Mouse (Mus musculus): ENCODE measurements around the gene Ubxn4. TPM values are rescaled to one million over a fixed set of nuclear protein-coding genes. Genes with fewer than 3 reads are reported as not detected.
"Not testable (repeated sequence)": the region's sequence is repeated elsewhere in the genome, so short reads cannot be mapped to it uniquely, and the experiment has no call there.

Gene Ubxn4
- polyA plus RNA-seq (2015; fragmentation: Nextera tagmentation; extraction: Ambion mirVana), result 73.6 and 81.0 TPM in 2 replicates

DNA sequence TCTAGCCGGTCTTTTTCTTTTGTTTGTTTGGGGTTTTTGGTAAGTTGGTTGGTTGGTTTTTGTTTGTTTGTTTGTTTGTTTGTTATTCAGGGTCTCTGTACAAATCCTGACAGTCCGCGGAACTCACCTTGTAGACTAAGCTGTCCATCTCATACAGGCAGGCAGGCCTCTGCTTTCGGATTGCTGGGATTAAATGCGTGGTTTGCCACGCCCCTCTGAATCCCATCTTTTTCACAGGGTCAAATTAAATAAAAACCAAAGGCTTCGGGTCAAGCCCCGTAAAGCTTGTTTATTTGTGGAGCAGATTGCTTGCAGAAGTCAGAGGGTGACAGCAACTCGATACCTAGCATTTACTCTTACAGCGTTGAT is at the start of gene Ubxn4:
TSS of gene Ubxn4 (plus strand) at position 338 of the 369 bp plus-strand sequence.
- H3K9ac ChIP-seq, result peak within 1 kb of the TSS; percentile 82
- peak within 1 kb of the TSS; percentile 95 for H3K4me2 ChIP-seq
- peak; percentile 59 for ATAC-seq
- H3K27ac ChIP-seq, result peak within 1 kb of the TSS; percentile 88
- peaks cover 16% of the 10 kb centered on the region for H3K4me1 ChIP-seq
- 7% methylated on average over 10 of the region's 10 CpGs for WGBS
- peaks cover 8% of the 10 kb centered on the region; the same call in 1 of the 2 replicates for H3K36me3 ChIP-seq (ENCODE audit: poor library complexity, severe bottlenecking)
- no peaks in the 10 kb centered on the region for H3K27me3 ChIP-seq
- H3K9me3 ChIP-seq (replicated peaks), result no peaks in the 10 kb centered on the region
- peak within 1 kb of the TSS; percentile 81 for H3K4me3 ChIP-seq

DNA sequence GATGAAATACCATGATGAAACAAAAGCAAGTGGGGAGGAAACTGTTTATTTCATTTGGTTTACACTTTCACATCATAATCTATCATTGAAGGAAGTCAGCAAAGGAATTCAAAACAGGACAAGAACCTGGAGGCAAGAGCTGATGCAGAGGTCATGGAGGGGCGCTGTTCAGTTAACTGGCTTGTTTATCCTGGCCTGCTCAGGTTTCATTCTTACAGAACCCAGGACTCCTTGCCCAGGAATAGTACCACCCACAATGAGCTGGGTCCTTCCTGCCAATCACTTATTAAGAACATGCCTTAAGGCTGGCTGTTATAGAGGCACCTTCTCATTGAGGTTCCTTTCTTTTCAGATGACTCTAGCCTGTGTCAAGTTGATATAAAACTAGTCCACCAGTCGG is 49.8 kb upstream of the Ubxn4 start:
- Histone ChIP-seq H3K27ac (no peak overlapping the region), H3K9ac (no peak overlapping the region), H3K36me3 (ENCODE audit: poor library complexity, severe bottlenecking) (peaks cover 49% of the 10 kb centered on the region), H3K4me2 (no peak overlapping the region), H3K9me3 (replicated peaks) (no peaks in the 10 kb centered on the region), H3K4me1 (no peaks in the 10 kb centered on the region), H3K4me3 (no peak overlapping the region), H3K27me3 (no peaks in the 10 kb centered on the region)
- no peak for ATAC-seq
- WGBS, result 84% methylated on average over 2 of the region's 2 CpGs

DNA sequence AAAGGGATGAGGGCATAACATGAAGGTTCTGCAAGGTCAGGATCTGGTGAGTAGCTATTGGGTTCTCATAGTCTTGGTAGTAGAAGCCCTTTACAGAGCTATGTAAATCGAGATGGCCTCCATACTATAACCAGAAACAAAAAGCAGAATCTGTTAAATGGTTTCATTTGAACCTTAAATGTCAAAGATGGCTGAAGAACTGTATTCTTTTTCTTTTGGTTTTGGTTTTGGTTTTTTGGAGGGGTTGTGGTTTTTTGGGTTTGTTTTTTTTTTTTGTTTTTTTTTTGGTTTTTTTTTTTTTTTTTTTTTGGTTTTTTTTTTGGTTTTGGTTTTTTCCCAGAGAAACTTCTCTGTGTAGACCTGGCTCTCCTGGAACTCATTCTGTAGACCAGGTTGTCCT is 46.4 kb upstream of the Ubxn4 start:
- Histone ChIP-seq H3K27ac (no peak overlapping the region), H3K4me3 (no peak overlapping the region), H3K9ac (no peak overlapping the region), H3K9me3 (replicated peaks) (no peaks in the 10 kb centered on the region), H3K36me3 (ENCODE audit: poor library complexity, severe bottlenecking) (peaks cover 47% of the 10 kb centered on the region), H3K4me2 (no peak overlapping the region), H3K4me1 (no peaks in the 10 kb centered on the region), H3K27me3 (no peaks in the 10 kb centered on the region)
- no peak for ATAC-seq
- 93% methylated on average over 1 of the region's 1 CpGs for WGBS

DNA sequence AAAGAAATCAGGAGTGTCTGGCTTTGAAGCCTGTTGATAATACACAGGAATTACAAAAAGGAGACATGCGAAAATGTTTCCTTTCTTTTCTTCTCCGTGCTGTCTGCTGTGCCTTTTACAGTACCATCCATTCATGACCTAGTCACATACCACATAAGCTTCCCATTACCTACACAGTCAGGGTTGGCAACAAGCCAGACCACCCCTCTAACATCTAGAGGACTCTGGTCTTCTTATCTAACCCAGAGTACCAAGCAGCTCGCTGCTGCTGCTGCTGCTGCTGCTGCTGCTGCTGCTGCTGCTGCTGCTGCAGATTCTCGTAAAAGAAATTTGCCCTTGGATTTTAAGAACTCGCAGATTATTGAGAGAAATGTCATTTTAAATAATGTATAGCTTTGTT is 30.5 kb upstream of the Ubxn4 start:
- no peak overlapping the region for H3K4me2 ChIP-seq
- WGBS, result 79% methylated on average over 5 of the region's 5 CpGs
- H3K4me3 ChIP-seq, result no peak overlapping the region
- peaks cover 41% of the 10 kb centered on the region for H3K36me3 ChIP-seq (ENCODE audit: poor library complexity, severe bottlenecking)
- H3K27me3 ChIP-seq, result no peaks in the 10 kb centered on the region
- ATAC-seq, result no peak
- H3K9me3 ChIP-seq (replicated peaks), result no peaks in the 10 kb centered on the region
- H3K27ac ChIP-seq, result no peak overlapping the region
- no peaks in the 10 kb centered on the region for H3K4me1 ChIP-seq
- no peak overlapping the region for H3K9ac ChIP-seq

DNA sequence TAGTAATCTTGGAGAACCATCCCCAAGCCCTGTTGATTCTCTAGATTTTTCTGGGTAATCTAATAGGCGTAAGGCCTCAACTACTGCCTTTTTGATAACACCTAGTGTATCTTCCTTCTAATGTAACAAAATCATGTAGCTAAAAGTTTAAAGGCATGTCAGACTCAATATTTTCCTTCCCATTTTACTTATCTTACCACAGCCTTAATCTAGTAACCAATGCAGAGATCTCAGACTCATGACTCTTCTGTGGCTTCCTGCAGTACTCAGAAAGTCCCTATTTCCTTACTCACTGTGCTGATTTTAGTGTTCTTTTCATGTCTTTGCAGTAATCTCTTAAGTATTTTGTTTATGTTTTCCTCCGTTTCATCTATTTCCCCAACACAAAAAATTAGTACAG is 21.9 kb upstream of the Ubxn4 start:
- no peak overlapping the region for H3K4me2 ChIP-seq
- WGBS, result 89% methylated on average over 2 of the region's 2 CpGs
- H3K9ac ChIP-seq, result no peak overlapping the region
- no peak overlapping the region for H3K4me3 ChIP-seq
- no peaks in the 10 kb centered on the region for H3K27me3 ChIP-seq
- H3K4me1 ChIP-seq, result no peaks in the 10 kb centered on the region
- peaks cover 49% of the 10 kb centered on the region for H3K36me3 ChIP-seq (ENCODE audit: poor library complexity, severe bottlenecking)
- H3K9me3 ChIP-seq (replicated peaks), result no peaks in the 10 kb centered on the region
- no peak overlapping the region for H3K27ac ChIP-seq
- ATAC-seq, result no peak

DNA sequence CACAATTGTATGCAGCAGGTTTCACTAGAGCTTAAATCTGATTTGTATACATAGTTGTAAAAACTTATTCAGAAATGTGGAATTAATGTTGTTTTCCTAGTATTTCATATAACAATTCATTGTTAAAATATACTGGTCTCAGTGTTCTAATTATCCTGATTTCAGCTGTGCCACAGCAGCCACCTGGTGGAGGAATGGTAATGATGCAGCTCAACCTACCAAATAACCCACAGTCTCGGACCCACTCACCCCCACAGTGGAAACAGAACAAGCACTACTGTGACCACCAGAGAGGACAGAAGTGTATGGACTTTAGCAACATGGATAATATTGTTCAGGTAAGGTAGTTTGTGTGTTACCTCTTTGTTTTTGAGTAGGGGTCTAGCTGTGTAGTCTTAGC is 20.5 kb upstream of the Ubxn4 start:
- no peak for ATAC-seq
- 73% methylated on average over 1 of the region's 1 CpGs for WGBS
- H3K36me3 ChIP-seq (ENCODE audit: poor library complexity, severe bottlenecking), result peaks cover 50% of the 10 kb centered on the region

DNA sequence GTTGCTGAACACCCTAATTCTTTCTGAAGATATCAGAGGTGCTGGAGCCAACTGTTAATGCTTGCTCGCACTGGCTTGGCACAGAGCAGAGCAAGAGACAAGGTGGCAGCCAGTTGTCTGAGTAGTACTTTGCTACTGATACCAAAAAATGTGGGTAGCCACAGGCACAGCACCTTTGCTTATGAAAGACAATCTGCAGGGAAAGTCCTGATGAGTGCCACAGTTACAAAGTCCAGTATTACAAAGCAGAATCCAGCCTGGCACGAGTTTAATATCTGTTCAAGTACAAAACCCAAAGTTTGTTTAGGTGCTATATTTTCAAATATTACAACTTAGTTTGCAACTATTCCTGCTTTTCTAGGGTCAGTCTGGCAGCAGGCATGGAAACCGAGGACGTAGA is 8.6 kb upstream of the Ubxn4 start:
- Histone ChIP-seq H3K9me3 (replicated peaks) (no peaks in the 10 kb centered on the region), H3K4me3 (no peak overlapping the region), H3K4me2 (no peak overlapping the region), H3K36me3 (ENCODE audit: poor library complexity, severe bottlenecking) (peaks cover 71% of the 10 kb centered on the region), H3K4me1 (no peaks in the 10 kb centered on the region), H3K9ac (no peak overlapping the region), H3K27me3 (no peaks in the 10 kb centered on the region), H3K27ac (no peak overlapping the region)
- no peak for ATAC-seq
- 99% methylated on average over 4 of the region's 4 CpGs for WGBS

More for the DNA sequence above, 20.5 kb upstream of the Ubxn4 start:
- Histone ChIP-seq H3K27ac (no peak overlapping the region), H3K4me3 (no peak overlapping the region), H3K4me2 (no peak overlapping the region), H3K9me3 (replicated peaks) (no peaks in the 10 kb centered on the region), H3K9ac (no peak overlapping the region), H3K27me3 (no peaks in the 10 kb centered on the region), H3K4me1 (no peaks in the 10 kb centered on the region)

DNA sequence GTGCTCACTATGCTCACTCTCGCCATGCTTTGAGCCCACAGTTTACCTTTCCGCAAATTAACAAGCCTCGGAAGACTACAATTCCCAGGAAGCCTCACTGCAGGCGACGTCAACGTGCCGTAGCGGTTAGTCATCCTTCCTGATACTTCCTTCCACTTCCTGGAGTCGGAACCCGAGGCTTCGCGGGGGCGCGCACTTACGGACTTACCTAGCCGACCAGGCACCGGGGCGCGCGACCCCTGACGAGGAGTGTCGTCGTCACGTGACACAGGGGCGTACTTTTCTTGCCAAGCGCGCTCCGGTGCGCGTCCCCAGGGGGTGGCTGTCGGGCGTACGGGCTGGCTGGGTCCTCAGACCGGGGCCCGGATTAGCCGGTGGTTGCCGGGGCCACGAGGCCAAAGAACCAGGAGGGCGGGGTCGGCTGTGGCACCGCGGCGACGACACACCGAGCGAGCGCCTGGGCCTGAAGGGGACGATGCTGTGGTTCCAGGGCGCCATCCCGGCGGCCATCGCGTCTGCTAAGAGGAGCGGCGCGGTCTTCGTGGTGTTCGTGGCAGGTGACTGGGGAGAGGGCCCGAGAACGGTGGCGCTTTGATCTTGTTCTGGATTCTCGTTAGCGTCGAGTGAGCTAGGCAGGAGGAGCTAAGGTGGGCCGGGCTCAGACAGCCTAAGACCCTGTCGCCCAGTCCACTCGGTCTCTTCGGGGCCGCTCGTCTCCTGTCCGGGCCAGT is 397 bp downstream of the Ubxn4 start:
- no peaks in the 10 kb centered on the region for H3K27me3 ChIP-seq
- H3K27ac ChIP-seq, result peak overlapping the region; percentile 88
- H3K4me2 ChIP-seq, result peak overlapping the region; percentile 95
- H3K4me1 ChIP-seq, result peaks cover 16% of the 10 kb centered on the region
- no peaks in the 10 kb centered on the region for H3K9me3 ChIP-seq (replicated peaks)
- H3K9ac ChIP-seq, result peak overlapping the region; percentile 82
- under 1% methylated on average over 71 of the region's 71 CpGs for WGBS
- H3K4me3 ChIP-seq, result peak overlapping the region; percentile 81
- H3K36me3 ChIP-seq (ENCODE audit: poor library complexity, severe bottlenecking), result peaks cover 5% of the 10 kb centered on the region; the same call in 1 of the 2 replicates
- peak; percentile 95 for ATAC-seq

DNA sequence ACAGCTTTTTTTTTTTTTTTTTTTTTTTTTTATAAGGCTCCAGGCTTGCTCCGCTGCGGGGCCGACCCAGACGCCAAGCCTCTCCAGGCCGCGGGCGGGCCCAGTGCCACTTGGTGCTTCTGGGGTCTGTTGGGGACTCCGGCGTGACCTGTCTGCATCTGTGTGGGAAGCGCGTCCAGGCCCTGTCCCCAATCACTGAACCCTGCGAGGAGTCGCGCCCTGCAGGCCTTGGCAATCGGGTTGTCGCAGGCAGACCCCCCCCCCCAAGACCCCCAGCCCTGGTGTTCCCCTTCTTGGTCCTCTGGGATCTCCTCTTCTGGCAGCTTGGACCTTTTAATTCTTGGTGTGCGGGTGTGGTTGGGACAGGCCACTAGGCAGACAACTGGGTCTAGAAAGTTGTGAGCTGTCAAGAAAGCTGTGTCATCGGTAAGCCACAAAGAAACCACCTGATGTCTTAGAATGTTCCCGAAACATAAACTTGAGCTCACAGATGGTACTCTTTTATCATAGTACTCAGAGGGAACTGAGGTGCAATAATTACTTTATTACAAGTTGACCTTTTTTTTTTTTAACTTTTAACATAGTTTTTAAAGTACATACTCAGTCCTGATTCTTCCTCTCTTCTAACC is 1.1 kb downstream of the Ubxn4 start:
- Histone ChIP-seq H3K27ac (peak overlapping the region; percentile 88), H3K27me3 (no peaks in the 10 kb centered on the region), H3K9ac (peak overlapping the region; percentile 82), H3K4me1 (peaks cover 16% of the 10 kb centered on the region), H3K4me3 (peak overlapping the region; percentile 81), H3K9me3 (replicated peaks) (no peaks in the 10 kb centered on the region), H3K36me3 (ENCODE audit: poor library complexity, severe bottlenecking) (no peaks in the 10 kb centered on the region), H3K4me2 (peak overlapping the region; percentile 95)
- 3% methylated on average over 19 of the region's 19 CpGs for WGBS
- peak; percentile 42; the same call in 1 of the 2 replicates for ATAC-seq

DNA sequence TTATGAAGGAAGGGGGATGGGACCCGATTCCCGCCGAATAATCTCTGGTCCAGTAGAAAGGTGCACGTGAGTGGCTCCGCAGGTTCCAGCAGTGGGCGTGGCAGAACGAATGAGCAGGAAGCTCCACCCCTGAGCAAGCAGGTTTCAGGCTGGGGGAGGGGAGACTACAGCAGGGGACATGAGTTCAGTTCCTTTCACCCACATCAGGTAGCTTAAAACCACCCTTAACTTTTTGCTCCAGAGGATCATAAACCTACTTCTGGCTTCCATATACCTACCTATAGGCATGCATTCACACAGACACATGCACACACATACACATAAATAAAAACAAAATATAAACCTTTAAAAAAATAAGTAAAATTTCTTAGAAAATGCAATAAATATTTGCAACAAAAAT is 23.3 kb downstream of the Ubxn4 start:
- H3K36me3 ChIP-seq (ENCODE audit: poor library complexity, severe bottlenecking), result peaks cover 88% of the 10 kb centered on the region
- not testable (repeated sequence) for H3K4me3 ChIP-seq; H3K9me3 ChIP-seq (replicated peaks); H3K4me2 ChIP-seq; H3K27ac ChIP-seq; H3K27me3 ChIP-seq; H3K4me1 ChIP-seq; ATAC-seq; H3K9ac ChIP-seq
- WGBS, result 84% methylated on average over 7 of the region's 7 CpGs

DNA sequence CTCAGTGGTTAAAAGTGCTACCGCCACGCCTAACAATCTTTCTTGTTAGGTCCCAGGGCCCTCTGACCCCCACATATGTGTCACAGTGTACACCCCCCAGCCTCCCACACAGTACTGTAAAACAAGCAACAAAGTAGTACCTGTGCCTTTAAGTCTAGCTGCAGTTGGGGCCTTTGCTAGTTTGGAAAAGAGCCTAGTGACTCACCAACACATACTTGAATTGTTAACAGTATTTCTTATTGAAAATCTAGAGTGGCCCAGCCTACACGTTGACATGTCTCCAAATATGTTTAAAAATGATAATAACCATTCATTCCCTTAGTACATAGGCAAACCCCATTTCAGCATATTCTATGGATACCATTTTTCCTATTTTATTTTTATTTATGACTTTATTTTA is 27.0 kb downstream of the Ubxn4 start:
- Histone ChIP-seq H3K36me3 (ENCODE audit: poor library complexity, severe bottlenecking) (peaks cover 92% of the 10 kb centered on the region), H3K4me1 (no peaks in the 10 kb centered on the region), H3K4me2 (no peak overlapping the region), H3K4me3 (no peak overlapping the region), H3K9me3 (replicated peaks) (no peaks in the 10 kb centered on the region), H3K27me3 (no peaks in the 10 kb centered on the region), H3K9ac (no peak overlapping the region), H3K27ac (no peak overlapping the region)
- no peak for ATAC-seq
- 96% methylated on average over 3 of the region's 3 CpGs for WGBS

DNA sequence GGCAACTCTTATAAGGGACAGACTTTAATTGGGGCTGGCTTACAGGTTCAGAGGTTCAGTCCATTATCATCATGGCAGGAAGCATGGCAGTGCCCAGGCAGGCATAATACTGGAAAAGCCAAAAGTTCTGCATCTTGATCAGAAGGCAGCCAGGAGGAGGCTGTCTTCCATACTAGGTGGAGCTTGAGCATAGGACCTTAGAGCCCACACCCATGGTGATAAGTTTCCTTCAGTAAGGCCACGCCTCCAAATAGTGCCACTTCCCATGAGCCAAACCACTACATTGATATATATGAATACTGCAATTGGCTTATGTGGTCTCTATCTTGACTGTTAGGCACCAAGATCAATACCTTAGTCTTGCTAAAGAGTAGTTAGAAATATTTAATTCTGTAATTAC is 32.1 kb downstream of the Ubxn4 start:
- Histone ChIP-seq H3K36me3 (ENCODE audit: poor library complexity, severe bottlenecking) (peaks cover 89% of the 10 kb centered on the region), H3K27me3 (no peaks in the 10 kb centered on the region), H3K27ac (no peak overlapping the region), H3K9me3 (replicated peaks) (no peaks in the 10 kb centered on the region), H3K4me1 (no peaks in the 10 kb centered on the region), H3K9ac (no peak overlapping the region), H3K4me3 (no peak overlapping the region), H3K4me2 (no peak overlapping the region)
- 92% methylated on average over 1 of the region's 1 CpGs for WGBS
- ATAC-seq, result no peak
